Mouse (Mus musculus): ENCODE measurements around the gene Nlrp5.
"Not testable (repeated sequence)": the region's sequence is repeated elsewhere in the genome, so short reads cannot be mapped to it uniquely, and the experiment has no call there.

GRCm38 (mm10) chr7:23470201-23470600 lies 84.5 kb downstream of the Nlrp5 start:
- TF ChIP-seq CTCF (IDR thresholded peaks at IDR 0.05; ENCODE audit: borderline replicate concordance, extremely low read depth, insufficient read depth, insufficient read length); POLR2A (IDR thresholded peaks at IDR 0.05; ENCODE audit: borderline replicate concordance, extremely low read depth, insufficient read depth, insufficient read length, poor library complexity, severe bottlenecking): not testable (repeated sequence)

All from brain, embryonic 14.5 days (tissue).